ENCODE assay signal across 9 mouse cellular contexts in the genomic region with DNA sequence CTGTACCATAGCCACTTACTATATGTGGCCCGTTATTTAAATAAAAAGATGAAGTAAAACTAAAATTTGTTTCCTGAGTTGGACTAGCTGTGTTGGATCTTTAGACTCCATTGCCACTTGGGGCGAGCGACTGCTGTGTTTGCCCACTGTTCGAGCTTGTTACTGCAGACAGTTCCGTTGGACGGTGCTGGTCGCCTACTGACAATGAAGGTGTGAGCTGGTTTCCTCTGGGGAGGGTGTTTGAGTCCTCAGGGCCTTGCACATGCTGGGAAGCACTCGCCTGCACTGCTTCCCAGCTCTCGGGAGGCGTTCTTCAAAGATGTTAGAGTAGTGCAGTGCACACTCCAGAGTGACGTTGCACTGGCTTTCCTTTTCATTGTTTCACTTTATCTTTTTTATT. TPM values are rescaled to one million over a fixed set of nuclear protein-coding genes. Genes with fewer than 3 reads are reported as not detected.
A peak's percentile ranks its signal among the peaks of the same experiment; 100 is the strongest.
DNase-seq lines count a peak whose midpoint lies in the region; ATAC-seq and TF ChIP-seq lines count a peak whose summit lies in the region.
"Had no signal": no experiment of that assay in that cellular context is flagged by ENCODE, and none has a peak within 500 bp of the region (broad histone marks: within the 10 kb centered on the region; RNA-seq: fewer than 3 reads in every experiment).

No protein-coding gene starts in this region.

- no peak overlapping the region for H3K4me3 ChIP-seq in neural tube, embryonic 12.5 days
- no peak overlapping the region for H3K4me3 ChIP-seq in hindbrain, postnatal 0 days (ENCODE audit: low read length)
- peak overlapping the region; percentile 14; the same call in 1 of the 2 replicates for H3K4me3 ChIP-seq in midbrain, embryonic 10.5 days

- H3K36me3 ChIP-seq in neural tube, embryonic 12.5 days, result no peaks in the 10 kb centered on the region
- H3K36me3 ChIP-seq in hindbrain, postnatal 0 days (ENCODE audit: insufficient read depth, low read length), result no peaks in the 10 kb centered on the region
- H3K36me3 ChIP-seq in midbrain, embryonic 10.5 days, result peaks cover 15% of the 10 kb centered on the region; the same call in 1 of the 2 replicates

- H3K9me3 ChIP-seq in neural tube, embryonic 12.5 days, result no peaks in the 10 kb centered on the region
- H3K9me3 ChIP-seq in hindbrain, postnatal 0 days (ENCODE audit: low read length), result no peaks in the 10 kb centered on the region
- H3K9me3 ChIP-seq in midbrain, embryonic 10.5 days (replicated peaks), result no peaks in the 10 kb centered on the region

- H3K4me2 ChIP-seq in neural tube, embryonic 12.5 days (replicated peaks), result peak overlapping the region; percentile 32; the same call in 1 of the 2 replicates
- peak overlapping the region; percentile 84 for H3K4me2 ChIP-seq in hindbrain, postnatal 0 days (ENCODE audit: low read depth, low read length)

- no peak for ATAC-seq in neural tube, embryonic 12.5 days (ENCODE audit: low FRiP score, low read depth)
- no peak for ATAC-seq in hindbrain, postnatal 0 days

- no peak overlapping the region for H3K27ac ChIP-seq in neural tube, embryonic 12.5 days
- no peak overlapping the region for H3K27ac ChIP-seq in hindbrain, postnatal 0 days
- H3K27ac ChIP-seq in midbrain, embryonic 10.5 days (replicated peaks), result no peak overlapping the region

- no peak for TF ChIP-seq CTCF in hindbrain, postnatal 0 days (IDR thresholded peaks at IDR 0.05; ENCODE audit: low read depth)

- WGBS in neural tube, embryonic 12.5 days, result 70% methylated on average over 11 of the region's 11 CpGs
- WGBS in hindbrain, postnatal 0 days, result 48% methylated on average over 11 of the region's 11 CpGs
- WGBS in midbrain, embryonic 10.5 days, result 75% methylated on average over 11 of the region's 11 CpGs

- intact Hi-C loops in gastrocnemius, postnatal 14 days (cut with DNase I; ENCODE audit: low total_unique reads), result loop anchor here (5.0 kb wide), 1 partner anchor 43 kb away; a partner anchor contains a TSS

- peak; percentile 12 for DNase-seq in adrenal gland, postnatal 10 days
- DNase-seq in adrenal gland, postnatal 14 days, result no peak
- DNase-seq in neural tube, embryonic 10.5 days (ENCODE audit: extremely low spot score, low spot score), result no peak
- no peak for DNase-seq in hindbrain, postnatal 0 days (ENCODE audit: low spot score)
- no peak for DNase-seq in midbrain, embryonic 10.5 days (ENCODE audit: low spot score)
- DNase-seq in gastrocnemius, postnatal 14 days, result no peak
- no peak for DNase-seq in embryo, embryonic 10 days (ENCODE audit: low spot score)

- H3K9ac ChIP-seq in neural tube, embryonic 12.5 days, result no peak overlapping the region
- H3K9ac ChIP-seq in hindbrain, postnatal 0 days (replicated peaks; ENCODE audit: low read length), result no peak overlapping the region

- H3K27me3 ChIP-seq in neural tube, embryonic 12.5 days (replicated peaks), result no peaks in the 10 kb centered on the region
- no peaks in the 10 kb centered on the region for H3K27me3 ChIP-seq in hindbrain, postnatal 0 days (ENCODE audit: insufficient read depth, low read length)
- no peaks in the 10 kb centered on the region for H3K27me3 ChIP-seq in midbrain, embryonic 10.5 days (ENCODE audit: low read depth, poor library complexity, severe bottlenecking)

- H3K4me1 ChIP-seq in neural tube, embryonic 12.5 days, result peaks cover 32% of the 10 kb centered on the region
- H3K4me1 ChIP-seq in hindbrain, postnatal 0 days (ENCODE audit: insufficient read depth, low read length), result peaks cover 14% of the 10 kb centered on the region
- H3K4me1 ChIP-seq in midbrain, embryonic 10.5 days, result peaks cover 29% of the 10 kb centered on the region

RNA-seq across cellular contexts. Expression of a gene that starts 3.7 kb away (rescaled TPM):
- 100 to 1,000 TPM; 186 TPM for total RNA-seq in adrenal gland, postnatal 10 days (2021)
- total RNA-seq in adrenal gland, postnatal 14 days (2021), result 177 and 194 TPM in 2 replicates
- 374 and 394 TPM in 2 replicates for polyA plus RNA-seq in neural tube, embryonic 12.5 days (2016; fragmentation: Nextera tagmentation; extraction: Ambion mirVana)
- total RNA-seq in hindbrain, postnatal 0 days (2014; rRNA removed), result 108 and 131 TPM in 2 replicates
- 414 and 417 TPM in 2 replicates for polyA plus RNA-seq in hindbrain, postnatal 0 days (2015; fragmentation: Nextera tagmentation; extraction: Ambion mirVana)
- 353 and 368 TPM in 2 replicates for polyA plus RNA-seq in midbrain, embryonic 10.5 days (2016; fragmentation: Nextera tagmentation; extraction: Ambion mirVana)
- 10 to 100 TPM; 75.2 to 85.6 TPM for total RNA-seq in gastrocnemius, postnatal 14 days (2021)

RNA-seq across cellular contexts. Expression of a gene that starts 38.7 kb away (rescaled TPM):
- total RNA-seq in adrenal gland, postnatal 10 days (2021), result under 1 TPM in 1 of 2 experiments, not detected in 1; 0.24 TPM
- not detected in 2 replicates for total RNA-seq in adrenal gland, postnatal 14 days (2021)
- 0.19 TPM in 1 of 2 replicates, not detected in the other for polyA plus RNA-seq in neural tube, embryonic 12.5 days (2016; fragmentation: Nextera tagmentation; extraction: Ambion mirVana)
- not detected in 2 replicates for total RNA-seq in hindbrain, postnatal 0 days (2014; rRNA removed)
- 0.16 TPM in 1 of 2 replicates, not detected in the other for polyA plus RNA-seq in hindbrain, postnatal 0 days (2015; fragmentation: Nextera tagmentation; extraction: Ambion mirVana)
- polyA plus RNA-seq in midbrain, embryonic 10.5 days (2016; fragmentation: Nextera tagmentation; extraction: Ambion mirVana), result 0.25 TPM in 2 replicates
- total RNA-seq in gastrocnemius, postnatal 14 days (2021), result not detected

RNA-seq across cellular contexts. Expression of a gene that starts 44.9 kb away (rescaled TPM):
- 100 to 1,000 TPM; 151 to 159 TPM for total RNA-seq in adrenal gland, postnatal 10 days (2021)
- 155 and 165 TPM in 2 replicates for total RNA-seq in adrenal gland, postnatal 14 days (2021)
- polyA plus RNA-seq in neural tube, embryonic 12.5 days (2016; fragmentation: Nextera tagmentation; extraction: Ambion mirVana), result 189 and 196 TPM in 2 replicates
- total RNA-seq in hindbrain, postnatal 0 days (2014; rRNA removed), result 131 and 161 TPM in 2 replicates
- 212 and 219 TPM in 2 replicates for polyA plus RNA-seq in hindbrain, postnatal 0 days (2015; fragmentation: Nextera tagmentation; extraction: Ambion mirVana)
- 241 and 246 TPM in 2 replicates for polyA plus RNA-seq in midbrain, embryonic 10.5 days (2016; fragmentation: Nextera tagmentation; extraction: Ambion mirVana)
- 10 to 100 TPM; 76.7 to 77.5 TPM for total RNA-seq in gastrocnemius, postnatal 14 days (2021)

RNA-seq across cellular contexts. Expression of a gene that starts 45.1 kb away (rescaled TPM):
- 100 to 1,000 TPM; 116 to 139 TPM for total RNA-seq in adrenal gland, postnatal 10 days (2021)
- total RNA-seq in adrenal gland, postnatal 14 days (2021), result 111 and 115 TPM in 2 replicates
- 96.1 and 104 TPM in 2 replicates for polyA plus RNA-seq in neural tube, embryonic 12.5 days (2016; fragmentation: Nextera tagmentation; extraction: Ambion mirVana)
- total RNA-seq in hindbrain, postnatal 0 days (2014; rRNA removed), result 102 and 113 TPM in 2 replicates
- 143 TPM in 2 replicates for polyA plus RNA-seq in hindbrain, postnatal 0 days (2015; fragmentation: Nextera tagmentation; extraction: Ambion mirVana)
- polyA plus RNA-seq in midbrain, embryonic 10.5 days (2016; fragmentation: Nextera tagmentation; extraction: Ambion mirVana), result 99.5 and 107 TPM in 2 replicates
- total RNA-seq in gastrocnemius, postnatal 14 days (2021), result 10 to 100 TPM; 59.8 to 72.1 TPM

RNA-seq across cellular contexts. Expression of a gene that starts 45.2 kb away (rescaled TPM):
- total RNA-seq in adrenal gland, postnatal 10 days (2021), result not detected
- total RNA-seq in adrenal gland, postnatal 14 days (2021), result not detected in 2 replicates
- polyA plus RNA-seq in neural tube, embryonic 12.5 days (2016; fragmentation: Nextera tagmentation; extraction: Ambion mirVana), result not detected in 2 replicates
- total RNA-seq in hindbrain, postnatal 0 days (2014; rRNA removed), result not detected in 2 replicates
- not detected in 2 replicates for polyA plus RNA-seq in hindbrain, postnatal 0 days (2015; fragmentation: Nextera tagmentation; extraction: Ambion mirVana)
- not detected in 2 replicates for polyA plus RNA-seq in midbrain, embryonic 10.5 days (2016; fragmentation: Nextera tagmentation; extraction: Ambion mirVana)
- total RNA-seq in gastrocnemius, postnatal 14 days (2021), result not detected
- polyA plus RNA-seq: gonadal fat pad, adult 2 months had no signal
